Mouse (Mus musculus) left cerebral cortex, adult 8-10 months (tissue): ENCODE measurements around the gene Inpp1. TPM values are rescaled to one million over a fixed set of nuclear protein-coding genes. Genes with fewer than 3 reads are reported as not detected.

Source experiments
- DNase-seq, 2 experiments: peaks; one replicate each; pipeline ENCODE4 v3.0.0; 2022; ENCODE audit warnings: low spot score in 2 of 2
- total RNA-seq, 4 experiments: library from RNA; stranded (reverse); gene quantifications; 2 replicates each; pipeline ENCODE4 v1.2.4; 2022

Inpp1 gene
- total RNA-seq, 4 experiments from 2014 or later: 33.6 to 39.4 (median 38.0) TPM

- DNase-seq: no peak
These were observed 23.8 kb downstream of the Inpp1 start for GRCm38 (mm10) chr1:52793692-52794091.

- DNase-seq: no peak
These were observed 24.8 kb downstream of the Inpp1 start for GRCm38 (mm10) chr1:52792701-52793100.

DNA sequence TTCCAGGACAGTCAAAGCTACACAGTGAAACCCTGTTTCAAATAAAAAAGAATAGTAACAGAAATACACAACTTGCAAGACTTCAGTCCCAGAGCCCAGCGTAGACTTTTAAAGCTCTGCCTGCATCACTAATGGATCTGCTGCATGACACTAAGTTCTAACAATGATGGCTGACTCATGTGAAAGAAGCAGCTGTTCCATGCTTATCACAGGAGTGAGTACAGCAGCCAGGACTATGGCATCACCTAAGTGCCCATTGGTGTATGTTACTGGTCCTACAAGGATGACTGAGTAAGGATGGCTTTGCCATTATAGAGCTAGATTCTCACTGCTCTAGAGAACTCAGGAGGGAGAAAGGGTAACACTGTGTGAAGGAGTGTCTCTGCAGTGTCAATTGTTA is 30.2 kb downstream of the Inpp1 start:
- DNase-seq: no peak

DNA sequence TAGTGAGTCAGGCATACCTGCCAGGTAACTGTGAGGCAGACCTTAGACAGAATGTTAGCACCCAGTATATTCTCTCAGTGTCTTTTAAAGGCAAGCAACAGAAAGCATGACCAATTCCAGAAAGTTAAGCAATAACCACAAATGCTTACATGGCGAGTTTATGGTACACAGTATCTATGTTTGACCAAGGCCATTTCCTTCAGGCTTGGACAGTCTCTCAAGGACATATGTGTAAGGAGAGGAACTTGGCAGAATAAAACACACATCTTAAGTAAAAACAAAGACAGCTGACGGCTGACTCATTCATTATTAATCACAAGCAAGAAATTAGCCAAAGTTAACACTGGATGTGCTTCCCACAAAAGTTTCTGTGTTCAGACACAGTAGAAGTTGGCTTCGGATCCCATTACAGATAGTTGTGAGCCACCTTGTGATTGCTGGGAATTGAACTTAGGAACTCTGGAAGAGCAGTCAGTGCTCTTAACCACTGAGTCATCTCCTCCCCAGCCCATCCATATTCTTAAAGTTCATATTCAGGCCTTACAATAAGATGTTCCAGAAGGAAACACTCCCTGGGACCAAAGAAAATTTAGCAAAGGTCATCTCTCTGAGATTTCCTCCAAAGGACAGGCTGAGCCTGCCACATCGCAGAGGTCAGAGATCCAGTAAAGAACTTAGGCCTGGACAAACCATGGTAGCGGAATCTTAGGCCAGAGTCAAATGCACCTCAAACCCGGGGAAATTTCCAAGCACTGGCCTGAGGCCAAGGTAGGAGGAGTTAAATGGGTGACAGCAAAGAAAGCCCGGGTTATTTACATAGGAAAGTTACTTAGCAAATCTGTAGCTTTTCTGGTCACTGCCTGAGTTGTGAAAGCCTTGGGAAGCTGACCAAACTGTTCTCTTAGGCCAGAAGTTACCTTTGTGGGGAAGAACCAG is 52.0 kb downstream of the Inpp1 start:
- DNase-seq: no peak

DNA sequence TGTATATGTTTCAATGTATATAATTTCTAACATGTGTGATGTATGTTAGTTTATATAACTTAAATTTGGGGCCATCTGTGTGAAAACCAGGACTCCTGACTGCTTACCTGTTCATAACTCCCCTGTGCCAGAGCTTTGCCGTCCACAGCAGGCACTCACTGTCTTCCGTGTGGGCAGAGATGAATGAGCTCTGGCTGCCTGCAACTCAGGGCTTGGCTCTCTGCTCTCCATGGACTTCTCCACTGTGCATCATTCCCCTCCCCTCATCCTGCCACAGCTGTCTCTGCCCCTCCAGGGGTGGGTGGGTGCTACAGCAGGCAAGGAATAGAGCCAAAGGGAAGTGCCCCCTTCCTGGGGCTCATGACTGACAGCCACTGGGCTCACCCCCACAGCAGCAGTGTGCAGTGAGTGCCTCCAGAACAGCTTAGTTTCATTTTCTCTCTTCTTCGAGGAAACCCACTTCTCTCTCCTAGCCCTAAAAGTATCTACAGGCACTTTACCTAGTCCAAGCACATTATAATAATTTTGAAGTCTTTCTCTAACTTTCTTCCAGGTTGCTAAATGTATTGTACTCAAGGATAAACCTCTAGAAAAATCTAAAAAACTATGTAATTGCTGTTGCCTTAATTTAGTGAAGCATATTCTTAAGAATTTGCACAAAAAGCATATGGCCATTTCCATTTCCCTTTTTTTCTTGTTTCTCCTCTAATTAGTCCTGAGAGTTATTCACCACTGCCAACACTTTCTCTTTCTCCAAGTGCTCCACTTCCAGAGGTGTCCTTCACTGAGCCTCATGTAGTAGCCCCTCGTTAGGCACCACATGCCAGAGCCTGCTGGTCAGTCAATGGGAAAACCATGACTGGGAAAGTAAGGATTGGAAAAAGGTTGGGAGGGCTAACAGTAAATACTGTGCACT is 53.3 kb downstream of the Inpp1 start:
- no peak for DNase-seq

GRCm38 (mm10) chr1:52758174-52758573 is 59.3 kb downstream of the Inpp1 start:
- DNase-seq: no peak

DNA sequence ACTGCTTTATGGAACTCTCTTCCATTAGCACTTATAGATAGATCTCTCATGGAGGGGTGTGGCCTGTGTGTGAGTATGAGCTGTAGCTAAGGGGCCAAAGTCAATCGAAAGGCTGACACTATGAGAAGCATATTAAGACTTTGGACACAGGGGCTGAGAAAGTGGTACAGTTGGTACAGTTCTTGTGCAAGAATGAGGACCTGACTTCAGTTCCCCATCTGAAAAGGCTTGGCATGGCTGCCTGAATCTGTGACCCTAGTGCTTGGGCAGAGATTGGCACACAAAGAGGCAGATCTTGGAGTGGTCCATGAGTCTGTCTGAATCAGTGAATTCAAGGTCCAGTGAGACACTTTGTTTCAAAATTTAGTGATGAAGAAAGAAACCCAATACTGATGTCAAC is 63.2 kb downstream of the Inpp1 start:
- DNase-seq: no peak

DNA sequence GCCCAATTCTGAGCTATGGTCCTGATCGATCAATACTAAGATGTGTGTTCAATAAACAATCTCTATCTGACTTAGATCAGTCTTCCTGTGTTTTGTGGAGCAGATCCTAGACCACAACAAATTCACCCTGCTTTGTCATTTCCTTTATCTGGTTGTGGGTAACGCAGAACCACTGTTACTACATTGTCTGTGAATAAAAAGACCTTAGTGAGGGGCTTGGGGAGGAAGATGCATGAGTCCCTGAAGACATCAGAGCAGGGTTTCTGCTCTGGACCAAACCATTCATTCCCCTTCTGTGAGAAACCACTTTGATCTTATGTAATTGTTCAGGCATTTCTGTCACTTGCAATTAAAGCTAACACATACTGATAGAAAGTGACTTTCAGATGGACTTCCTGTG is 63.7 kb downstream of the Inpp1 start:
- no peak for DNase-seq

GRCm38 (mm10) chr1:52752706-52753105 is 64.8 kb downstream of the Inpp1 start:
- peak in 1 of 2 experiments; percentile 22 for DNase-seq

- no peak for DNase-seq
These were observed 65.9 kb downstream of the Inpp1 start for GRCm38 (mm10) chr1:52751634-52752033.

DNA sequence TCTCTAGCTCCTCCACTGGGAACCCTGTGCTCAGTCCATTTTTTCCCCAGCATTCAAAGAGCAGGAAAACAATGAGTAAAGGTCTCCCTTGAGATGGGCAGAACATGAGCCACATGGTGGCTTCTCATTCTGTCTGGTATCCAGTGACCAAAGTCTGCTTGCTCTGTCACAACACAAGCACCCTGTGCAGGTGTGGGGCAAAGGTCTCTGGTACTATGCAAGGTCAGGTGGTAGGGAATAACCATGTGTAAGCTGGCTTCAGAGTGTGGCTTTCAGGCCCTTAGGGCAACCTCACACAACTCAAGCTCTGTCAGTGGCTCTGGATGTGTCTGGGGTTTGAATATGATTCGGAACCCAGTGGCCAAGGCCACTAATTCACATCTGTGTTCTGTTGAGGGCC is 67.5 kb downstream of the Inpp1 start:
- no peak for DNase-seq

GRCm38 (mm10) chr1:52748260-52748659 is 69.2 kb downstream of the Inpp1 start:
- peak in 1 of 2 experiments; percentile 47 for DNase-seq

- no peak for DNase-seq
These were observed 74.9 kb downstream of the Inpp1 start for GRCm38 (mm10) chr1:52742567-52742966.

Other genes with a start within 250 kb of the Inpp1 start
- 1 to 10 TPM; 3.7 to 4.9 (median 4.3) TPM for gene Nemp2, start 187.0 kb downstream of the Inpp1 start, total RNA-seq
- 10 to 100 TPM; 83.2 to 91.7 (median 85.4) TPM for gene Mfsd6, start 90.2 kb downstream of the Inpp1 start, total RNA-seq
- 10 to 100 TPM; 17.4 to 20.5 (median 18.5) TPM for gene Hibch, start 27.2 kb upstream of the Inpp1 start, total RNA-seq
- 10 to 100 TPM; 11.3 to 16.3 (median 13.1) TPM for gene 1700019D03Rik, start 202.5 kb upstream of the Inpp1 start, total RNA-seq
- under 1 TPM; 0.21 to 0.96 (median 0.42) TPM for gene Mstn, start 244.0 kb upstream of the Inpp1 start, total RNA-seq